Mouse (Mus musculus) forebrain, embryonic 11.5 days (tissue): ENCODE measurements around the gene Llgl2. TPM values are rescaled to one million over a fixed set of nuclear protein-coding genes. Genes with fewer than 3 reads are reported as not detected.

Source experiments
- ATAC-seq: fragments of 200-750 bp; cut with Nextera tagmentation; replicated peaks from 2 replicates; pipeline ENCODE4 v1.8.0; 2017; ENCODE audit warnings: moderate TSS enrichment; ENCODE audit not compliant: low FRiP score
- DNase-seq: peaks from one replicate; pipeline ENCODE4 v3.0.0-alpha.2; 2017; ENCODE audit warnings: low spot score
- H3K27ac ChIP-seq: fragments of 300-500 bp; sonication (generic); 2 replicates; pipeline ENCODE4 v1.5.1; 2014; ENCODE audit warnings: low read depth, low read length
- H3K27me3 ChIP-seq: fragments of 300-500 bp; sonication (generic); 2 replicates; pipeline ENCODE4 v1.6.1; 2014; ENCODE audit warnings: mild to moderate bottlenecking, low read length, mixed read lengths; ENCODE audit not compliant: control insufficient read depth, insufficient read depth
- H3K36me3 ChIP-seq: fragments of 300-500 bp; sonication (generic); 2 replicates; pipeline ENCODE4 v1.6.1; 2014; ENCODE audit warnings: mild to moderate bottlenecking, low read length, moderate library complexity, mixed read lengths; ENCODE audit not compliant: control insufficient read depth, insufficient read depth
- H3K4me1 ChIP-seq: fragments of 300-500 bp; sonication (generic); replicated peaks from 2 replicates; pipeline ENCODE4 v1.6.1; 2014; ENCODE audit warnings: low read length, mixed read lengths; ENCODE audit not compliant: control insufficient read depth, insufficient read depth
- H3K4me2 ChIP-seq: fragments of 300-500 bp; sonication (generic); 2 replicates; pipeline ENCODE4 v1.6.1; 2014; ENCODE audit warnings: low read depth, mild to moderate bottlenecking, low read length, moderate library complexity, mixed read lengths; ENCODE audit not compliant: severe bottlenecking
- H3K4me3 ChIP-seq: fragments of 300-500 bp; sonication (generic); 2 replicates; pipeline ENCODE4 v1.5.1; 2014; ENCODE audit warnings: low read depth, low read length
- H3K9ac ChIP-seq: fragments of 300-500 bp; sonication (generic); 2 replicates; pipeline ENCODE4 v1.6.1; 2014; ENCODE audit warnings: low read length
- H3K9me3 ChIP-seq: fragments of 300-500 bp; sonication (generic); 2 replicates; pipeline ENCODE4 v1.6.1; 2016; ENCODE audit warnings: low read length, mixed read lengths; ENCODE audit not compliant: control insufficient read depth
- WGBS: fragments of 180-500 bp; shearing (Covaris S2); extraction: QIAGEN DNeasy Blood & Tissue Kit; methylation state at CpG from one replicate; pipeline ENCODE4 v1.1.7; 2014; 5-methylcytosine and 5-hydroxymethylcytosine counted together
- polyA plus RNA-seq: library from polyadenylated mRNA; unstranded; fragments of >200 nt; fragmentation: Nextera tagmentation; extraction: Ambion mirVana; gene quantifications from 2 replicates; pipeline ENCODE4 v1.2.1, GENCODE M21; 2014

Llgl2 gene
- polyA plus RNA-seq, 1 experiment from 2014 or later: 3.9 TPM

GRCm38 (mm10) chr11:115885281-115885680, 61.4 kb downstream of the Llgl2 start:
- Histone ChIP-seq H3K36me3 (no peaks in the 10 kb centered on the region), H3K27ac (no peak overlapping the region), H3K9me3 (no peaks in the 10 kb centered on the region), H3K4me3 (no peak overlapping the region), H3K4me2 (no peak overlapping the region), H3K27me3 (no peaks in the 10 kb centered on the region; the same call in 1 of the 2 replicates), H3K9ac (no peak overlapping the region), H3K4me1 (no peaks in the 10 kb centered on the region)
- DNase-seq (no peak), ATAC-seq (no peak)
- 77% methylated on average over 11 of the region's 11 CpGs for WGBS

DNA sequence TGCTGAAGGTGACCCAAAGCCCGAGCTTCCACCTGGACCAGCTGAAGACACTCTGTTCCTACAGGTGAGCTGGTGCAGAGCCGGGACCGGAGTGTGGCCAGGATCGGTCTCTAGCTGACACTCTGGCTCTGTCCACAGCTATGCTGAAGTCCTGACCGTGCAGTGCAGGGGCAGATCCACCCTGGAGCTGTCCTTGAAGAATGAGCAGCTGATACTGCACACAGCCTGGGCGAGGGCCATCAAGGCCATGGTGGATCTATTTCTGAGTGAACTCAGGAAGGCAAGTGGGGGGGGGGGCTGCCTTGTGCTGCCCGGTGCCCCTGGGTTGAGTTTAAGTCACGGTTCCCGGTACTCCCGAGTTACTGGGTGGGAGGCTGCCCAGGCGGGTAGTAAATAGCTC, 62.6 kb downstream of the Llgl2 start:
- WGBS: 94% methylated on average over 11 of the region's 11 CpGs
- H3K27ac ChIP-seq: no peak overlapping the region
- H3K4me2 ChIP-seq: no peak overlapping the region
- ATAC-seq (no peak), DNase-seq (no peak)
- H3K36me3 ChIP-seq: no peaks in the 10 kb centered on the region
- no peaks in the 10 kb centered on the region for H3K4me1 ChIP-seq
- no peaks in the 10 kb centered on the region for H3K9me3 ChIP-seq
- no peaks in the 10 kb centered on the region; the same call in 1 of the 2 replicates for H3K27me3 ChIP-seq
- no peak overlapping the region for H3K9ac ChIP-seq
- no peak overlapping the region for H3K4me3 ChIP-seq

- H3K4me1 ChIP-seq: no peaks in the 10 kb centered on the region
- H3K9me3 ChIP-seq: no peaks in the 10 kb centered on the region
- H3K27ac ChIP-seq: no peak overlapping the region
- no peak overlapping the region for H3K4me3 ChIP-seq
- ATAC-seq (no peak), DNase-seq (no peak)
- no peaks in the 10 kb centered on the region for H3K27me3 ChIP-seq
- WGBS: 87% methylated on average over 5 of the region's 5 CpGs
- no peak overlapping the region for H3K9ac ChIP-seq
- H3K36me3 ChIP-seq: no peaks in the 10 kb centered on the region
- H3K4me2 ChIP-seq: no peak overlapping the region
Observed at GRCm38 (mm10) chr11:115888020-115888419, 64.2 kb downstream of the Llgl2 start.

DNA sequence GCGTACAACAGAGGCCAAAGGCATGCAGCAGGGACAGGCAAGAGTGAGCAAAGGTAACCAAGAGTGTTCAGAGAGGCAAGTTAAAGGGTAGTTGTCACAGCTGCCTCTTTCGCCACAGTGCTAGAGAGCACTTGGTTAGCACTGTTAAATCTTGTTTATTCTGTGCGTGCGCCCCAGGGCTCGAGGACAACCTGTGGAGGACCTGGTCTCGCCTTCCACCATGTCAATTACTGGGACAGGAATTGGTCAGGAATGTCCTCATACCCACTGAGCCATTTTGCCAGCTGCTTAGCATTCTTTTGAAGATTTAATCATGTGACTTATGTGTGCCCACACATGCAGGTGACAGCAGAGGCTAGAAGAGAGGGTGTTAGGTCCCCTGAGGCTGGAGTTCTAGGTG, 65.3 kb downstream of the Llgl2 start:
- no peak overlapping the region for H3K27ac ChIP-seq
- no peak for ATAC-seq
- no peaks in the 10 kb centered on the region for H3K36me3 ChIP-seq
- H3K4me3 ChIP-seq: no peak overlapping the region
- no peaks in the 10 kb centered on the region for H3K4me1 ChIP-seq
- no peak overlapping the region for H3K4me2 ChIP-seq
- H3K9ac ChIP-seq: no peak overlapping the region
- no peaks in the 10 kb centered on the region for H3K27me3 ChIP-seq
- no peak for DNase-seq
- WGBS: 87% methylated on average over 6 of the region's 6 CpGs
- H3K9me3 ChIP-seq: no peaks in the 10 kb centered on the region

- no peak for DNase-seq
- Histone ChIP-seq H3K9me3 (no peaks in the 10 kb centered on the region), H3K4me3 (no peak overlapping the region), H3K36me3 (peaks cover 3% of the 10 kb centered on the region; the same call in 1 of the 2 replicates), H3K4me1 (no peaks in the 10 kb centered on the region), H3K27ac (no peak overlapping the region), H3K4me2 (no peak overlapping the region), H3K9ac (no peak overlapping the region), H3K27me3 (no peaks in the 10 kb centered on the region)
- no peak for ATAC-seq
- 63% methylated on average over 6 of the region's 6 CpGs for WGBS
Observed at GRCm38 (mm10) chr11:115892213-115892612, 68.4 kb downstream of the Llgl2 start.

DNA sequence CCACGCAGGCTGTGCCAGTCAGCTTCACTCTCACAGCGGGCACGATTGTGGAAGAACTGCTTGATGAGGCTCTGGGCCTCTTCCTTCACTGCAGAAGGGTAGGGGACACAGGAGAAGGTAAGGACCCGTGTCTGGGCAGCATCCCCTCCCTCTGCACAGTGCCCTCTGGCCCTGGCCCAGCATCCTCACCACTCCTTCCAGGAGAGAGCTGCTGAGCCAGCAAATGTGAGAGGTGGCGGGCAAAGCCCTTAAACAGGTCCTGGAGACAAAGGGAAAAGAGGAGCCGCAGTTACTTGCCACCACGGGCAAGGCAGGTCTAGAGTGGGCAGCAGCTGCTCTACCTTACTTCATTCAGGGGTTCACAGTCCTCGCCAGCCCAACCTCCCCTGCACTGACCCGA, 69.2 kb downstream of the Llgl2 start:
- ATAC-seq: no peak
- no peaks in the 10 kb centered on the region for H3K4me1 ChIP-seq
- H3K36me3 ChIP-seq: peaks cover 3% of the 10 kb centered on the region; the same call in 1 of the 2 replicates
- no peak overlapping the region for H3K4me2 ChIP-seq
- H3K9ac ChIP-seq: no peak overlapping the region
- no peak overlapping the region for H3K27ac ChIP-seq
- H3K9me3 ChIP-seq: no peaks in the 10 kb centered on the region
- H3K4me3 ChIP-seq: no peak overlapping the region
- 93% methylated on average over 9 of the region's 9 CpGs for WGBS
- H3K27me3 ChIP-seq: no peaks in the 10 kb centered on the region
- DNase-seq: no peak

GRCm38 (mm10) chr11:115894755-115895520, 71.1 kb downstream of the Llgl2 start:
- DNase-seq (no peak), ATAC-seq (no peak)
- H3K27me3 ChIP-seq: no peaks in the 10 kb centered on the region
- no peaks in the 10 kb centered on the region for H3K9me3 ChIP-seq
- H3K9ac ChIP-seq: no peak overlapping the region
- WGBS: 73% methylated on average over 14 of the region's 14 CpGs
- H3K4me1 ChIP-seq: peaks cover 2% of the 10 kb centered on the region; the same call in 1 of the 2 replicates
- H3K36me3 ChIP-seq: peaks cover 3% of the 10 kb centered on the region; the same call in 1 of the 2 replicates
- H3K4me3 ChIP-seq: no peak overlapping the region
- no peak overlapping the region for H3K27ac ChIP-seq
- H3K4me2 ChIP-seq: no peak overlapping the region

DNA sequence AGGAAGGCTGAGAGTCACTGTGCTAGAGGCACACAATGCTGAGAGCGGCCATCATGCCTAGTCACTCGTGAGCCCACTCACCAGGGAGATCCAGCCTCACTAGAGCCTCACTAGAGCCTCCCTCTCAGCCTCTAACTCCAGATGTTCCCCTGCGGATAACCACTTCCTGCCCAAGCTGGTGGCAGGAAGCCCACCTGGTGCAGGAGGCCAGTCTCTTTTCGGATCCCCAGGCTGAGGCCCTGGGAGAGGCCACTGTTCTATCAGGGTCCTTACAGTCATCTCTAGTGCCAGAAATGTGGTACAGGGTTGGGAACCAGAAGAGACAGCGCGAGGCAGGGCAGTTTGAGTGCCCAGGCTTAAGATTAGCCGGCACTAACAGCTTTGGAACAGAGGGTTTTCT, 74.6 kb downstream of the Llgl2 start:
- H3K27ac ChIP-seq: no peak overlapping the region
- no peak overlapping the region for H3K4me2 ChIP-seq
- peaks cover 10% of the 10 kb centered on the region; the same call in 1 of the 2 replicates for H3K4me1 ChIP-seq
- WGBS: 90% methylated on average over 7 of the region's 7 CpGs
- no peak for ATAC-seq
- H3K36me3 ChIP-seq: peaks cover 3% of the 10 kb centered on the region; the same call in 1 of the 2 replicates
- no peak overlapping the region for H3K9ac ChIP-seq
- H3K9me3 ChIP-seq: no peaks in the 10 kb centered on the region
- H3K27me3 ChIP-seq: no peaks in the 10 kb centered on the region
- H3K4me3 ChIP-seq: no peak overlapping the region
- DNase-seq: no peak

DNA sequence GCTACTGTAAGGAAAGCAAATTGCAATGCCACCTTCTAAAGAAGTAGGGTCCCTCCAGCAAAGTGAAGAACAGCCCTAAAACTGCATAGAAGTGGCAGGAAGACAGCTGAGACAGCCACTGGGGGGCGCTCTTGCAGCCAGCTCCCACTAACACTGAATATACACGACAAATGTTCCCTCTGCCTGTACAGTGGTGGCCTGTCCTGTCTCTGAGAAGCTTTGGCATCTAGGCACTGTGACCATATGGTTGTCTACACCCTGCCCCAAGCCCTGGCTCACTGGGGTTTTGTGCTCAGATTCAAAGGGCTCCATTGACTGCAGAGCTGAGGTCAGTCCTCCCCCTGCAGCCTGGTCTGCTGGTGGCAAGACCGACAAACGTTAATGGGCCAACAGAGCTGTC, 75.0 kb downstream of the Llgl2 start:
- Histone ChIP-seq H3K4me1 (peaks cover 10% of the 10 kb centered on the region; the same call in 1 of the 2 replicates), H3K9ac (no peak overlapping the region), H3K27me3 (no peaks in the 10 kb centered on the region), H3K9me3 (no peaks in the 10 kb centered on the region), H3K36me3 (peaks cover 3% of the 10 kb centered on the region; the same call in 1 of the 2 replicates), H3K4me2 (no peak overlapping the region), H3K4me3 (no peak overlapping the region), H3K27ac (no peak overlapping the region)
- DNase-seq: peak; percentile 72
- WGBS: 31% methylated on average over 4 of the region's 4 CpGs
- ATAC-seq: no peak
